Mouse (Mus musculus) embryonic facial prominence, embryonic 15.5 days (tissue): Measurements from ENCODE around the gene Actbl2. TPM values are rescaled to one million over a fixed set of nuclear protein-coding genes. Genes with fewer than 3 reads are reported as not detected.

Source experiments
- ATAC-seq: fragments of 200-750 bp; cut with Nextera tagmentation; 2 replicates; pipeline ENCODE4 v1.8.0; 2017; ENCODE audit warnings: low read depth, moderate TSS enrichment; ENCODE audit not compliant: insufficient number of reproducible peaks, low FRiP score, low TSS enrichment
- H3K27ac ChIP-seq: fragments of 300-500 bp; sonication (generic); replicated peaks from 2 replicates; pipeline ENCODE4 v1.5.1; 2015; ENCODE audit warnings: mild to moderate bottlenecking, inconsistent platforms
- H3K27me3 ChIP-seq: fragments of 300-500 bp; sonication (generic); 2 replicates; pipeline ENCODE4 v1.6.1; 2015; ENCODE audit warnings: inconsistent platforms
- H3K36me3 ChIP-seq: fragments of 300-500 bp; sonication (generic); 2 replicates; pipeline ENCODE4 v1.6.1; 2015; ENCODE audit warnings: mild to moderate bottlenecking, inconsistent platforms
- H3K4me1 ChIP-seq: fragments of 300-500 bp; sonication (generic); 2 replicates; pipeline ENCODE4 v1.6.1; 2015; ENCODE audit warnings: inconsistent platforms
- H3K4me2 ChIP-seq: fragments of 300-500 bp; sonication (generic); replicated peaks from 2 replicates; pipeline ENCODE4 v1.6.1; 2015; ENCODE audit warnings: mild to moderate bottlenecking, inconsistent platforms
- H3K4me3 ChIP-seq: fragments of 300-500 bp; sonication (generic); replicated peaks from 2 replicates; pipeline ENCODE4 v1.5.1; 2015; ENCODE audit warnings: mild to moderate bottlenecking, inconsistent platforms
- H3K9ac ChIP-seq: fragments of 300-500 bp; sonication (generic); 2 replicates; pipeline ENCODE4 v1.6.1; 2015; ENCODE audit warnings: inconsistent platforms
- H3K9me3 ChIP-seq: fragments of 300-500 bp; sonication (generic); replicated peaks from 2 replicates; pipeline ENCODE4 v1.6.1; 2016; ENCODE audit warnings: inconsistent platforms
- WGBS: fragments of 180-500 bp; shearing (Covaris S2); methylation state at CpG from one replicate; pipeline ENCODE4 v1.1.7; 2015; 5-methylcytosine and 5-hydroxymethylcytosine counted together
- polyA plus RNA-seq: library from polyadenylated mRNA; unstranded; fragments of >200 nt; fragmentation: Nextera tagmentation; extraction: Ambion mirVana; gene quantifications from 2 replicates; pipeline ENCODE4 v1.2.1, GENCODE M21; 2015

Gene Actbl2
- polyA plus RNA-seq, 1 experiment from 2014 or later: 0.13 TPM

DNA sequence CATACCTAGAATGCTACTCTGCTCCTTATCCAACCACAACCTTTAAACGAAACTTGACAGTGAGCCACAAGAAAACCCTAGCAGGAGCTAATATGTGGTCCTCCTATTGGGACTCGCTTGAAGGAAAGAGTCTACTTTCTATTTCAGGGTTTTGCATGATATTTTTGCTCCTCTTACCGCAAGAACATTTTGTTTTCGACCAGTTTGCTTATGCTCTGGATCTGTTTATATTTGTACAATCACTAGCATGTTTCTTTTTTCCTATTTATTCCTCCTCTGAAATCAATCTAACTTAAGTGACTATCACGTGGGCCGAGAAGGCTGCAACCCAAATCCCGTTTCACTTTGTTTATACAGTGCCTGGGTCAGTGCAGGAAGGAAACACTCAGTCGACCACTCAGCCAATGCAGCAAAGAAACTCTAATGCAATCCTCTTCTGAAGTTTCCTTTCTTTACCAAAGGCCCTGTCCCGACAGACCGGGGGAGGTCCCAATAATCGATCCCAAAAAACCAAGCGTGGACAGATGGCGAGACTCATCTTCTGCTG is 15.0 kb downstream of the Actbl2 start:
- H3K27me3 ChIP-seq: no peaks in the 10 kb centered on the region
- no peak for ATAC-seq
- H3K4me2 ChIP-seq: no peak overlapping the region
- 0 out of 2 replicates have a peak overlapping the region, but pooled peaks have one; percentile 17 for H3K27ac ChIP-seq
- 71% methylated on average over 13 of the region's 13 CpGs for WGBS
- no peaks in the 10 kb centered on the region for H3K9me3 ChIP-seq
- H3K4me3 ChIP-seq: no peak overlapping the region
- no peaks in the 10 kb centered on the region for H3K36me3 ChIP-seq
- peaks cover 39% of the 10 kb centered on the region for H3K4me1 ChIP-seq
- no peak overlapping the region for H3K9ac ChIP-seq

DNA sequence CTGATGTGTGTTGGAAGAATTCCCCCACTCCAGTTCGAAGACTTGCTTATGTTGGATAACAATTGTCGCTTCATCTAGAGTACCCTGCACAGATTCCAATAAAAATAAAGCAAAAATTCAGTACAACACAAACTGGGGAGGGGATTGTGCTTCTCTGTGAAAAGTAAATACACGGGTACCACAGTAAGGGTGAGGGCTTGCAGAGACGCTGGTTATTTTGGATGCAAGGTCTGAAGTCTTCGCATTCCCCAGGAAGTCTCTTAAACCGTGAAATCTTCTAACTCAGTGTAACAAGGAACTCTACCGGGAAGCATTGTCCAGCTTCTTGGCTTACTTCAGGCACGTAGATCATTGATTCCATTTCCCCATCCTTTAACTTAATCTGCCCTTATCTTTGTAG is 17.1 kb downstream of the Actbl2 start:
- WGBS: 51% methylated on average over 8 of the region's 8 CpGs
- Histone ChIP-seq H3K9me3 (no peaks in the 10 kb centered on the region), H3K36me3 (no peaks in the 10 kb centered on the region), H3K4me2 (no peak overlapping the region), H3K27ac (no peak overlapping the region), H3K4me3 (no peak overlapping the region), H3K9ac (no peak overlapping the region), H3K27me3 (no peaks in the 10 kb centered on the region), H3K4me1 (peaks cover 20% of the 10 kb centered on the region)
- ATAC-seq: no peak

- WGBS: 81% methylated on average over 10 of the region's 10 CpGs
- no peaks in the 10 kb centered on the region for H3K9me3 ChIP-seq
- ATAC-seq: no peak
- no peaks in the 10 kb centered on the region for H3K4me1 ChIP-seq
- no peaks in the 10 kb centered on the region for H3K27me3 ChIP-seq
- H3K36me3 ChIP-seq: no peaks in the 10 kb centered on the region
- no peak overlapping the region for H3K9ac ChIP-seq
- no peak overlapping the region for H3K27ac ChIP-seq
- no peak overlapping the region for H3K4me2 ChIP-seq
- H3K4me3 ChIP-seq: no peak overlapping the region
Observed at GRCm38 (mm10) chr13:111286461-111287385, 31.9 kb downstream of the Actbl2 start.

- Histone ChIP-seq H3K4me1 (no peaks in the 10 kb centered on the region), H3K4me3 (no peak overlapping the region), H3K9me3 (no peaks in the 10 kb centered on the region), H3K4me2 (no peak overlapping the region), H3K27ac (peak overlapping the region; percentile 56), H3K9ac (no peak overlapping the region), H3K36me3 (no peaks in the 10 kb centered on the region), H3K27me3 (no peaks in the 10 kb centered on the region)
- 0 out of 2 replicates have a peak, but pooled peaks have one; percentile 34 for ATAC-seq
- 55% methylated on average over 17 of the region's 17 CpGs for WGBS
Observed at GRCm38 (mm10) chr13:111291161-111291957, 36.5 kb downstream of the Actbl2 start.

DNA sequence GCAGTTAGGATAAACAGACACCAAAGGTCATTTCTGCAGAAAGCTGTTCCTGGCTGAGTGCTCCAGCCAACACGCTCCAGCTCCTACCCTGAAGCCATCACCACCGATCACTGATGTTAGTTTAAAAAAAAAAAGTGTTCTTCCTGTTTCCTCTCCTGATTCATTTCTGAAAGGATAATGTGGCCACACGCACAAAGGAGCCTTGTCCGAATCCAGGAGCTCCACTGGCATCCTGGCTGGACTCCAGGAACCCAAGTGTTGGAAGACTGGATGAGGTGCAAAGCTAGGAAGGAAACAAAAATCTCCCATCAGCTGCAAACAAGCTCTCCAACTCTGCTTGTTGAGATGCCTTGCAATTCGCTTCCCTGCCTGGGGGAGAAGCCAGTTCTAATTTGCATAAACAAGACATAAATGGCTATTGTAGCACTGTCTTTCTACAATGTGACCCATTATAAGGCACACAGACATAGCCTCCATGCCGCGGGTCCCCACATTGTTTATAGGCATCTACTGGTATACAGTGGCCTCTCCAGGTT is 37.2 kb downstream of the Actbl2 start:
- no peaks in the 10 kb centered on the region for H3K27me3 ChIP-seq
- no peak; the same call in 1 of the 2 replicates for ATAC-seq
- H3K4me2 ChIP-seq: no peak overlapping the region
- H3K9me3 ChIP-seq: no peaks in the 10 kb centered on the region
- H3K27ac ChIP-seq: peak overlapping the region; percentile 56
- WGBS: 33% methylated on average over 7 of the region's 7 CpGs
- H3K4me1 ChIP-seq: no peaks in the 10 kb centered on the region
- H3K9ac ChIP-seq: no peak overlapping the region
- H3K36me3 ChIP-seq: no peaks in the 10 kb centered on the region
- no peak overlapping the region for H3K4me3 ChIP-seq

DNA sequence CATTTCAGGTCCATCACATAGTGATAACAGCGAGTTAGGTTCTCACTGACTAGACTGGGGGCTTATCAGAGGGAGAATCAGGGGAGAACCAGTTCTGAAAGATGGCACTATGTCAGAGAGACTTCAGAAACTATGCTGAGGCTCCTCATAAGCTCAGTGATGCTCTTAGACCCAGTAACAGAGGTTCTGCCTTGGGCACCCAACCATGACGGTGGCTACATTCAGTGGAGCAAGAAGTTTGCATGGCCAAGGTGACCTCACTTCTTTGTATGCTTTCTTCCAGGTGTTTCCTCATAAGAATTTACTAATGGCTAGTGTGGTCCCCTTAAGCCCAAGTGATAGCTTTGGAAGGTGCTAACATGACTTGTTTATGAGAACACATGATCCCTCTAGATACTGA is 38.7 kb downstream of the Actbl2 start:
- H3K9ac ChIP-seq: no peak overlapping the region
- H3K36me3 ChIP-seq: no peaks in the 10 kb centered on the region
- H3K9me3 ChIP-seq: no peaks in the 10 kb centered on the region
- H3K27me3 ChIP-seq: no peaks in the 10 kb centered on the region
- no peak overlapping the region for H3K4me3 ChIP-seq
- no peaks in the 10 kb centered on the region for H3K4me1 ChIP-seq
- no peak overlapping the region for H3K27ac ChIP-seq
- no peak overlapping the region for H3K4me2 ChIP-seq
- no peak for ATAC-seq
- WGBS: 94% methylated on average over 2 of the region's 2 CpGs

GRCm38 (mm10) chr13:111294965-111295494 is 40.2 kb downstream of the Actbl2 start:
- Histone ChIP-seq H3K4me1 (no peaks in the 10 kb centered on the region), H3K27ac (no peak overlapping the region), H3K4me2 (no peak overlapping the region), H3K4me3 (no peak overlapping the region), H3K27me3 (no peaks in the 10 kb centered on the region), H3K9ac (no peak overlapping the region), H3K36me3 (no peaks in the 10 kb centered on the region), H3K9me3 (no peaks in the 10 kb centered on the region)
- WGBS: 73% methylated on average over 4 of the region's 4 CpGs
- ATAC-seq: no peak

GRCm38 (mm10) chr13:111296029-111296428 is 41.2 kb downstream of the Actbl2 start:
- no peak overlapping the region for H3K9ac ChIP-seq
- H3K4me3 ChIP-seq: no peak overlapping the region
- WGBS: 68% methylated on average over 5 of the region's 5 CpGs
- H3K9me3 ChIP-seq: no peaks in the 10 kb centered on the region
- no peak overlapping the region for H3K27ac ChIP-seq
- no peaks in the 10 kb centered on the region for H3K4me1 ChIP-seq
- no peak overlapping the region for H3K4me2 ChIP-seq
- H3K27me3 ChIP-seq: no peaks in the 10 kb centered on the region
- H3K36me3 ChIP-seq: no peaks in the 10 kb centered on the region
- no peak for ATAC-seq

- H3K4me1 ChIP-seq: no peaks in the 10 kb centered on the region
- no peaks in the 10 kb centered on the region for H3K9me3 ChIP-seq
- no peak overlapping the region for H3K4me2 ChIP-seq
- H3K4me3 ChIP-seq: no peak overlapping the region
- ATAC-seq: no peak
- no peak overlapping the region for H3K9ac ChIP-seq
- WGBS: 89% methylated on average over 6 of the region's 6 CpGs
- no peaks in the 10 kb centered on the region for H3K36me3 ChIP-seq
- H3K27me3 ChIP-seq: no peaks in the 10 kb centered on the region
- no peak overlapping the region for H3K27ac ChIP-seq
Observed at GRCm38 (mm10) chr13:111297614-111298013, 42.8 kb downstream of the Actbl2 start.

- no peaks in the 10 kb centered on the region for H3K4me1 ChIP-seq
- WGBS: 75% methylated on average over 8 of the region's 8 CpGs
- no peak overlapping the region for H3K27ac ChIP-seq
- no peak overlapping the region for H3K4me3 ChIP-seq
- H3K9ac ChIP-seq: no peak overlapping the region
- no peaks in the 10 kb centered on the region for H3K36me3 ChIP-seq
- H3K27me3 ChIP-seq: no peaks in the 10 kb centered on the region
- no peak overlapping the region for H3K4me2 ChIP-seq
- no peak for ATAC-seq
- no peaks in the 10 kb centered on the region for H3K9me3 ChIP-seq
Observed at GRCm38 (mm10) chr13:111299145-111299713, 44.4 kb downstream of the Actbl2 start.
